Mouse (Mus musculus) layer of hippocampus, adult 9-10 months (tissue): ENCODE data around the gene Eri2.

Source experiments
- DNase-seq: peaks from one replicate; pipeline ENCODE4 v3.0.0; 2022; ENCODE audit warnings: low spot score

The Eri2 gene

GRCm38 (mm10) chr7:119793586-119794250, at the start of gene Eri2, which contains the start of gene Rexo5:
Gene Eri2 (minus strand): TSS chr7:119794058.
Gene Rexo5 (plus strand): TSS chr7:119794006.
- no peak for DNase-seq

GRCm38 (mm10) chr7:119841820-119842449, 48.1 kb upstream of the Eri2 start:
- no peak for DNase-seq

- DNase-seq, result no peak
Measured at GRCm38 (mm10) chr7:119835996-119836777, 42.3 kb upstream of the Eri2 start.

GRCm38 (mm10) chr7:119835371-119835770, 41.5 kb upstream of the Eri2 start:
- DNase-seq, result no peak

GRCm38 (mm10) chr7:119808723-119809122, 14.9 kb upstream of the Eri2 start:
- DNase-seq, result no peak

GRCm38 (mm10) chr7:119807396-119807795, 13.5 kb upstream of the Eri2 start:
- DNase-seq, result no peak

GRCm38 (mm10) chr7:119800991-119801390, 7.1 kb upstream of the Eri2 start:
- no peak for DNase-seq

GRCm38 (mm10) chr7:119800488-119800887, 6.6 kb upstream of the Eri2 start:
- DNase-seq, result no peak

GRCm38 (mm10) chr7:119795311-119795710, 1.5 kb upstream of the Eri2 start:
- no peak for DNase-seq

GRCm38 (mm10) chr7:119794251-119794638, 387 bp upstream of the Eri2 start:
- DNase-seq, result no peak

- DNase-seq, result no peak
Measured at GRCm38 (mm10) chr7:119789024-119789423, 4.8 kb downstream of the Eri2 start.

- no peak for DNase-seq
Measured at GRCm38 (mm10) chr7:119784908-119785307, 8.9 kb downstream of the Eri2 start.

GRCm38 (mm10) chr7:119783453-119783852, 10.4 kb downstream of the Eri2 start:
- no peak for DNase-seq

- DNase-seq, result no peak
Measured at GRCm38 (mm10) chr7:119769895-119770294, 24.0 kb downstream of the Eri2 start.

GRCm38 (mm10) chr7:119766996-119767395, 26.9 kb downstream of the Eri2 start:
- DNase-seq, result no peak

GRCm38 (mm10) chr7:119764377-119764776, 29.5 kb downstream of the Eri2 start:
- DNase-seq, result no peak

GRCm38 (mm10) chr7:119762166-119762697, 31.6 kb downstream of the Eri2 start:
- DNase-seq, result no peak

- no peak for DNase-seq
Measured at GRCm38 (mm10) chr7:119760527-119760951, 33.3 kb downstream of the Eri2 start, which contains the start of gene Acsm3. Gene Acsm3 (plus strand): TSS chr7:119760923.

- no peak for DNase-seq
Measured at GRCm38 (mm10) chr7:119753696-119754095, 40.2 kb downstream of the Eri2 start.

- DNase-seq, result no peak
Measured at GRCm38 (mm10) chr7:119749942-119750341, 43.9 kb downstream of the Eri2 start.

GRCm38 (mm10) chr7:119748761-119749160, 45.1 kb downstream of the Eri2 start:
- DNase-seq, result no peak

GRCm38 (mm10) chr7:119745869-119746268, 48.0 kb downstream of the Eri2 start:
- no peak for DNase-seq

- no peak for DNase-seq
Measured at GRCm38 (mm10) chr7:119744321-119744720, 49.5 kb downstream of the Eri2 start.
